Mouse (Mus musculus): Measurements from ENCODE around the gene Scamp2. TPM values are rescaled to one million over a fixed set of nuclear protein-coding genes. Genes with fewer than 3 reads are reported as not detected.

Gene Scamp2
- total RNA-seq (2017), result 19.2 and 24.9 TPM in 2 replicates

GRCm38 (mm10) chr9:57560861-57561710 lies at the start of gene Scamp2:
TSS of gene Scamp2 (plus strand) at chr9:57560943.
- ATAC-seq (replicated peaks; ENCODE audit: low read depth, poor library complexity, severe bottlenecking), result peak; percentile 88

- ATAC-seq (replicated peaks; ENCODE audit: low read depth, poor library complexity, severe bottlenecking), result peak; percentile 50
These were observed 43.6 kb upstream of the Scamp2 start for GRCm38 (mm10) chr9:57517113-57517512.

- peak; percentile 2; the same call in 1 of the 2 replicates for ATAC-seq (replicated peaks; ENCODE audit: low read depth, poor library complexity, severe bottlenecking)
These were observed 40.2 kb upstream of the Scamp2 start for GRCm38 (mm10) chr9:57520375-57521055.

GRCm38 (mm10) chr9:57521056-57521911 lies 39.5 kb upstream of the Scamp2 start, which contains the start of gene Cox5a:
TSS of gene Cox5a (plus strand) at chr9:57521274.
- peak; percentile 85 for ATAC-seq (replicated peaks; ENCODE audit: low read depth, poor library complexity, severe bottlenecking)

- ATAC-seq (replicated peaks; ENCODE audit: low read depth, poor library complexity, severe bottlenecking), result no peak
These were observed 38.5 kb upstream of the Scamp2 start for GRCm38 (mm10) chr9:57522114-57522860.

- no peak for ATAC-seq (replicated peaks; ENCODE audit: low read depth, poor library complexity, severe bottlenecking)
These were observed 37.9 kb upstream of the Scamp2 start for GRCm38 (mm10) chr9:57522861-57523246.

GRCm38 (mm10) chr9:57523754-57524153 lies 37.0 kb upstream of the Scamp2 start:
- ATAC-seq (replicated peaks; ENCODE audit: low read depth, poor library complexity, severe bottlenecking), result peak; percentile 35; the same call in 1 of the 2 replicates

- peak; percentile 53 for ATAC-seq (replicated peaks; ENCODE audit: low read depth, poor library complexity, severe bottlenecking)
These were observed 36.3 kb upstream of the Scamp2 start for GRCm38 (mm10) chr9:57524439-57524838.

- no peak for ATAC-seq (replicated peaks; ENCODE audit: low read depth, poor library complexity, severe bottlenecking)
These were observed 35.2 kb upstream of the Scamp2 start for GRCm38 (mm10) chr9:57525516-57525915.

- ATAC-seq (replicated peaks; ENCODE audit: low read depth, poor library complexity, severe bottlenecking), result no peak
These were observed 34.3 kb upstream of the Scamp2 start for GRCm38 (mm10) chr9:57526435-57526834.

- no peak for ATAC-seq (replicated peaks; ENCODE audit: low read depth, poor library complexity, severe bottlenecking)
These were observed 28.8 kb upstream of the Scamp2 start for GRCm38 (mm10) chr9:57531946-57532345.

- ATAC-seq (replicated peaks; ENCODE audit: low read depth, poor library complexity, severe bottlenecking), result no peak
These were observed 24.4 kb upstream of the Scamp2 start for GRCm38 (mm10) chr9:57536362-57536761.

GRCm38 (mm10) chr9:57537044-57537727 lies 23.6 kb upstream of the Scamp2 start, which contains the start of gene Fam219b:
TSS of gene Fam219b (plus strand) at chr9:57537528.
- peak; percentile 92 for ATAC-seq (replicated peaks; ENCODE audit: low read depth, poor library complexity, severe bottlenecking)

- 0 out of 2 replicates have a peak, but pooled peaks have one; percentile 1 for ATAC-seq (replicated peaks; ENCODE audit: low read depth, poor library complexity, severe bottlenecking)
These were observed 23.0 kb upstream of the Scamp2 start for GRCm38 (mm10) chr9:57537728-57538181.

- ATAC-seq (replicated peaks; ENCODE audit: low read depth, poor library complexity, severe bottlenecking), result no peak
These were observed 21.2 kb upstream of the Scamp2 start for GRCm38 (mm10) chr9:57539550-57539949.

- ATAC-seq (replicated peaks; ENCODE audit: low read depth, poor library complexity, severe bottlenecking), result no peak
These were observed 19.4 kb upstream of the Scamp2 start for GRCm38 (mm10) chr9:57541312-57541711.

- ATAC-seq (replicated peaks; ENCODE audit: low read depth, poor library complexity, severe bottlenecking), result no peak
These were observed 16.8 kb upstream of the Scamp2 start for GRCm38 (mm10) chr9:57543951-57544350.

- ATAC-seq (replicated peaks; ENCODE audit: low read depth, poor library complexity, severe bottlenecking), result 0 out of 2 replicates have a peak, but pooled peaks have one; percentile 37
These were observed 13.5 kb upstream of the Scamp2 start for GRCm38 (mm10) chr9:57547287-57547686.

- ATAC-seq (replicated peaks; ENCODE audit: low read depth, poor library complexity, severe bottlenecking), result no peak
These were observed 12.9 kb upstream of the Scamp2 start for GRCm38 (mm10) chr9:57547869-57548268.
